Mouse (Mus musculus) CH12.LX (cell line): ENCODE data around the gene Ocrl. TPM values are rescaled to one million over a fixed set of nuclear protein-coding genes. Genes with fewer than 3 reads are reported as not detected.

ENCODE experiments used
- DNase-seq: peaks from one replicate; pipeline ENCODE4 v3.0.0-alpha.2; 2013; ENCODE audit errors: extremely low read depth
- H3K27ac ChIP-seq: 2 replicates; pipeline ENCODE4 v1.5.1; 2012; ENCODE audit warnings: low read depth, mild to moderate bottlenecking, control low read depth, moderate library complexity; ENCODE audit not compliant: insufficient read depth
- H3K27me3 ChIP-seq: replicated peaks from 2 replicates; pipeline ENCODE3; 2012; ENCODE audit warnings: inconsistent platforms
- H3K36me3 ChIP-seq, 2 experiments: replicated peaks in 1 of 2; 2 replicates each; pipeline versions ENCODE3 to v1.6.1; 2012; ENCODE audit warnings: inconsistent platforms in 1 of 2, low read length in 1 of 2, mild to moderate bottlenecking in 1 of 2, mixed read lengths in 1 of 2, moderate library complexity in 1 of 2; ENCODE audit not compliant: control insufficient read depth in 1 of 2, insufficient read depth in 1 of 2
- H3K4me1 ChIP-seq, 2 experiments: 2 replicates each; pipeline ENCODE4 v1.6.1; 2012; ENCODE audit warnings: inconsistent platforms in 1 of 2, moderate library complexity in 1 of 2; ENCODE audit not compliant: insufficient read depth in 2 of 2, control insufficient read depth in 1 of 2
- H3K4me2 ChIP-seq: 2 replicates; pipeline ENCODE4 v1.6.1; 2012; ENCODE audit warnings: low read depth, mild to moderate bottlenecking, control low read depth; ENCODE audit not compliant: poor library complexity, insufficient read depth, severe bottlenecking
- H3K4me3 ChIP-seq, 3 experiments: fragments of 150-350 bp in 1 of 3; sonication (generic) in 1 of 3; replicated peaks in 1 of 3; 2 replicates each; pipeline versions ENCODE3 to v1.5.1; 2011 to 2012; ENCODE audit warnings: low read depth in 2 of 3, low read length in 2 of 3, mild to moderate bottlenecking in 2 of 3, moderate library complexity in 2 of 3, control low read depth in 1 of 3, improper control_type of control experiment in 1 of 3, inconsistent platforms in 1 of 3, mixed read lengths in 1 of 3; ENCODE audit not compliant: poor library complexity in 1 of 3
- H3K79me2 ChIP-seq: replicated peaks from 2 replicates; pipeline ENCODE4 v1.6.1; 2012; ENCODE audit warnings: mild to moderate bottlenecking, moderate library complexity; ENCODE audit not compliant: control insufficient read depth, poor library complexity, insufficient read depth, severe bottlenecking; ENCODE audit errors: extremely low read depth
- H3K9ac ChIP-seq: 2 replicates; pipeline ENCODE4 v1.6.1; 2012; ENCODE audit warnings: low read depth, mild to moderate bottlenecking, control low read depth, moderate library complexity; ENCODE audit not compliant: insufficient read depth
- H3K9me3 ChIP-seq: replicated peaks from 2 replicates; pipeline ENCODE3; 2012; ENCODE audit warnings: low read length, inconsistent platforms, mixed read lengths
- CHD2 ChIP-seq: IDR thresholded peaks from 2 replicates; pipeline ENCODE4 v1.6.1; 2011; ENCODE audit warnings: low read length, improper control_type of control experiment
- EP300 ChIP-seq: IDR thresholded peaks from 2 replicates; pipeline ENCODE4 v1.6.1; 2011; ENCODE audit warnings: low read length, improper control_type of control experiment
- ETS1 ChIP-seq: conservative IDR thresholded peaks from 2 replicates; pipeline ENCODE4 v1.6.1; 2012; ENCODE audit warnings: low read depth, mild to moderate bottlenecking, inconsistent platforms, low read length, improper control_type of control experiment, moderate library complexity
- HCFC1 ChIP-seq: IDR thresholded peaks from 2 replicates; pipeline ENCODE4 v1.6.1; 2012; ENCODE audit warnings: low read depth, mild to moderate bottlenecking, inconsistent platforms, low read length, improper control_type of control experiment
- MAFK ChIP-seq: IDR thresholded peaks from 2 replicates; pipeline ENCODE4 v1.6.1; 2011; ENCODE audit warnings: low read length, improper control_type of control experiment; ENCODE audit not compliant: insufficient replicate concordance
- MAX ChIP-seq: IDR thresholded peaks from 2 replicates; pipeline ENCODE4 v1.6.1; 2011; ENCODE audit warnings: low read length, improper control_type of control experiment
- MYC ChIP-seq: IDR thresholded peaks from 2 replicates; pipeline ENCODE4 v1.6.1; 2011; ENCODE audit warnings: low read depth, mild to moderate bottlenecking, improper control_type of control experiment, low read length
- PAX5 ChIP-seq: IDR thresholded peaks from 2 replicates; pipeline ENCODE4 v1.6.1; 2012; ENCODE audit warnings: low read length, inconsistent platforms, mixed read lengths
- POLR2A ChIP-seq: IDR thresholded peaks from 2 replicates; pipeline ENCODE4 v1.6.1; 2011; ENCODE audit warnings: low read depth, mild to moderate bottlenecking, improper control_type of control experiment, low read length
- RAD21 ChIP-seq: IDR thresholded peaks from 2 replicates; pipeline ENCODE4 v1.6.1; 2011; ENCODE audit warnings: low read depth, mild to moderate bottlenecking, low read length, improper control_type of control experiment, moderate library complexity
- TCF12 ChIP-seq: IDR thresholded peaks from 2 replicates; pipeline ENCODE4 v1.6.1; 2014; ENCODE audit warnings: low read depth, mild to moderate bottlenecking, inconsistent platforms, low read length, improper control_type of control experiment
- UBTF ChIP-seq: IDR thresholded peaks from 2 replicates; pipeline ENCODE4 v1.6.1; 2012; ENCODE audit warnings: low read depth, mild to moderate bottlenecking, inconsistent platforms, low read length, improper control_type of control experiment, moderate library complexity
- USF2 ChIP-seq: conservative IDR thresholded peaks from 2 replicates; pipeline ENCODE4 v1.6.1; 2011; ENCODE audit warnings: low read depth, low read length, improper control_type of control experiment
- ZC3H11A ChIP-seq: IDR thresholded peaks from 2 replicates; pipeline ENCODE4 v1.6.1; 2012; ENCODE audit warnings: low read depth, mild to moderate bottlenecking, inconsistent platforms, low read length, improper control_type of control experiment
- dilution Hi-C: fragments of 300-500 bp; cut with MboI; formaldehyde crosslinking; loops from 2 replicates; pipeline ENCODE4 v1.14.3; 2020; ENCODE audit warnings: low sequenced_read_pairs; ENCODE audit not compliant: extremely low pct_unique_long_range_greater_than_20kb, extremely low pct_ligation_motif_present
- in situ Hi-C: fragments of 300-500 bp; cut with MboI; formaldehyde crosslinking; loops from 3 replicates; pipeline ENCODE4 v1.14.3; 2019; ENCODE audit warnings: low sequenced_read_pairs, low pct_ligation_motif_present, low pct_unique_long_range_greater_than_20kb, mixed read lengths
- polyA plus RNA-seq: library from polyadenylated mRNA; unstranded; fragments of >175 nt; gene quantifications from 2 replicates; pipeline ENCODE4 v1.2.1, GENCODE M21; 2012; ENCODE audit warnings: low read depth; ENCODE audit not compliant: insufficient read length
- total RNA-seq, 2 experiments: library from RNA; depleted of rRNA; stranded (reverse); fragments of 300-350 nt in 1 of 2; fragments of >200 nt in 1 of 2; gene quantifications; 2 replicates each; pipeline ENCODE4 v1.2.3; 2012 to 2014

The Ocrl gene
- total and polyA plus RNA-seq, 3 experiments, result 2.6 to 7.1 (median 3.8) TPM

- H3K36me3 ChIP-seq, result no peaks in the 10 kb centered on the region
- no peaks in the 10 kb centered on the region for H3K27me3 ChIP-seq
- peak overlapping the region in 2 of 3 experiments; percentile 56 to 61 for H3K4me3 ChIP-seq
- dilution Hi-C loops, result no loop called here
- TF ChIP-seq TCF12, result no peak
- TF ChIP-seq MYC, result no peak
- no peak for TF ChIP-seq RAD21
- TF ChIP-seq USF2, result no peak
- no peak for TF ChIP-seq EP300
- TF ChIP-seq HCFC1, result no peak
- no peak for TF ChIP-seq PAX5
- TF ChIP-seq CHD2, result no peak
- no peak for TF ChIP-seq MAX
- no peak for TF ChIP-seq ZC3H11A
- TF ChIP-seq POLR2A, result no peak
- no peak for TF ChIP-seq UBTF
- no peak for TF ChIP-seq ETS1
- no peak overlapping the region for H3K9ac ChIP-seq
- no peak for DNase-seq
- peak overlapping the region; percentile 99 for H3K4me2 ChIP-seq
- H3K79me2 ChIP-seq, result no peaks in the 10 kb centered on the region
- H3K27ac ChIP-seq, result no peak overlapping the region
- H3K4me1 ChIP-seq, result no peaks in the 10 kb centered on the region; a peak in 1 of 4 replicates
- in situ Hi-C loops, result no loop called here
- H3K9me3 ChIP-seq, result no peaks in the 10 kb centered on the region
Measured at GRCm38 (mm10) chrX:47891243-47891906, 20.8 kb upstream of the Ocrl start.

GRCm38 (mm10) chrX:47891907-47892430, 20.2 kb upstream of the Ocrl start:
- no peaks in the 10 kb centered on the region for H3K27me3 ChIP-seq
- no peaks in the 10 kb centered on the region for H3K9me3 ChIP-seq
- in situ Hi-C loops (no loop called here), dilution Hi-C loops (no loop called here)
- H3K27ac ChIP-seq, result no peak overlapping the region
- no peaks in the 10 kb centered on the region for H3K79me2 ChIP-seq
- H3K4me1 ChIP-seq, result no peaks in the 10 kb centered on the region; a peak in 1 of 4 replicates
- H3K9ac ChIP-seq, result no peak overlapping the region
- H3K36me3 ChIP-seq, result no peaks in the 10 kb centered on the region
- H3K4me3 ChIP-seq, result peak overlapping the region in 2 of 3 experiments; percentile 56 to 61
- 0 out of 2 replicates have a peak, but pooled peaks have one; percentile 32 for TF ChIP-seq CHD2
- TF ChIP-seq MAFK, result no peak
- TF ChIP-seq, all 38 proteins: peak for 1
- no peak for DNase-seq
- H3K4me2 ChIP-seq, result peak overlapping the region; percentile 99
